Comparison of ENCODE assay signal across 8 mouse cellular contexts in genomic region chr5:142998171-142998570, GRCm38 (mm10). TPM values are rescaled to one million over a fixed set of nuclear protein-coding genes. Genes with fewer than 3 reads are reported as not detected.
DNase-seq lines count a peak whose midpoint lies in the region.

No protein-coding gene starts in this region.

- WGBS in embryonic facial prominence, embryonic 10.5 days, result 46% methylated on average over 2 of the region's 2 CpGs

- peak overlapping the region; percentile 45; the same call in 1 of the 2 replicates for H3K27ac ChIP-seq in embryonic facial prominence, embryonic 10.5 days (replicated peaks)

- peaks cover 44% of the 10 kb centered on the region for H3K36me3 ChIP-seq in embryonic facial prominence, embryonic 10.5 days (replicated peaks)

- no peak overlapping the region for H3K4me3 ChIP-seq in embryonic facial prominence, embryonic 10.5 days

- H3K27me3 ChIP-seq in embryonic facial prominence, embryonic 10.5 days (replicated peaks; ENCODE audit: low read depth, poor library complexity, severe bottlenecking), result no peaks in the 10 kb centered on the region

- H3K9me3 ChIP-seq in embryonic facial prominence, embryonic 10.5 days, result no peaks in the 10 kb centered on the region

- H3K4me1 ChIP-seq in embryonic facial prominence, embryonic 10.5 days, result peaks cover 58% of the 10 kb centered on the region

- DNase-seq in adrenal gland, adult (ENCODE audit: inconsistent age in 2 of 2, low spot score in 1 of 2), result peak; percentile 69 to 80
- no peak for DNase-seq in adrenal gland, postnatal 4 days (ENCODE audit: low spot score in 2 of 2)
- DNase-seq in embryonic facial prominence, embryonic 10.5 days (ENCODE audit: low spot score), result no peak
- DNase-seq in heart, postnatal 4 days, result peak; percentile 36
- peak; percentile 53 to 66 for DNase-seq in kidney, postnatal 36 days
- no peak for DNase-seq in cerebellum, postnatal 14 days
- no peak for DNase-seq in left cerebral cortex, adult 8-10 months (ENCODE audit: low spot score in 2 of 2)
- no peak for DNase-seq in urinary bladder, adult 2 months (ENCODE audit: low spot score)

RNA-seq across cellular contexts. Expression of gene Fscn1, which starts 38.0 kb away (rescaled TPM):
- 100 to 1,000 TPM; 122 to 151 TPM for total RNA-seq in adrenal gland, postnatal 4 days (2021)
- 759 and 790 TPM in 2 replicates for polyA plus RNA-seq in embryonic facial prominence, embryonic 10.5 days (2016; fragmentation: Nextera tagmentation; extraction: Ambion mirVana)
- total RNA-seq in heart, postnatal 4 days (2021), result 100 to 1,000 TPM; 145 to 173 TPM
- 100 to 1,000 TPM; 218 to 276 (median 259) TPM for total RNA-seq in left cerebral cortex, adult 8-10 months (2022)
- 63.4 and 69.0 TPM in 2 replicates for polyA plus RNA-seq in urinary bladder, adult 2 months (2012; rRNA removed)

Comparison
In these comparisons a context has a peak if more than half of its experiments do, and no peak if none do; other contexts are left out.
1. DNase-seq: peak in adrenal gland, adult (2 of 2), heart, postnatal 4 days (single experiment) and kidney, postnatal 36 days (2 of 2); none in adrenal gland, postnatal 4 days (0 of 2), embryonic facial prominence, embryonic 10.5 days (single experiment), cerebellum, postnatal 14 days (0 of 2), left cerebral cortex, adult 8-10 months (0 of 2) and urinary bladder, adult 2 months (single experiment).